Mouse (Mus musculus): Measurements from ENCODE around the gene Hist1h2ae. TPM values are rescaled to one million over a fixed set of nuclear protein-coding genes. Genes with fewer than 3 reads are reported as not detected.
"Not testable (repeated sequence)": the region's sequence is repeated elsewhere in the genome, so short reads cannot be mapped to it uniquely, and the experiment has no call there.

Hist1h2ae gene
- total RNA-seq, 2 experiments from 2014 or later: 8.6 to 27.9 TPM

GRCm38 (mm10) chr13:23585442-23586098 is 14.6 kb upstream of the Hist1h2ae start:
- DNase-seq: peak; percentile 62 to 67
- intact Hi-C loops (cut with DNase I): loop anchor here (5.0 to 10.0 kb wide), 2 partner anchors 37 to 1831 kb away; partner anchors contain the start of genes Hist1h1e, Hist1h2ak, Hist1h2be and Hist1h2bn

- peak; percentile 65 to 79 for DNase-seq
- intact Hi-C loops (cut with DNase I): loop anchor here (5.0 to 10.0 kb wide), 2 partner anchors 37 to 1830 kb away; partner anchors contain the start of genes Hist1h1e, Hist1h2ak, Hist1h2be and Hist1h2bn
Measured at GRCm38 (mm10) chr13:23585029-23585441, 14.0 kb upstream of the Hist1h2ae start.

GRCm38 (mm10) chr13:23584331-23584730 is 13.3 kb upstream of the Hist1h2ae start:
- no peak for DNase-seq
- intact Hi-C loops (cut with DNase I): loop anchor here (5.0 to 10.0 kb wide), 4 partner anchors 52 to 1830 kb away; partner anchors contain the start of genes Hist1h1c, Hist1h1t, Hist1h2af and Hist1h2ak

DNA sequence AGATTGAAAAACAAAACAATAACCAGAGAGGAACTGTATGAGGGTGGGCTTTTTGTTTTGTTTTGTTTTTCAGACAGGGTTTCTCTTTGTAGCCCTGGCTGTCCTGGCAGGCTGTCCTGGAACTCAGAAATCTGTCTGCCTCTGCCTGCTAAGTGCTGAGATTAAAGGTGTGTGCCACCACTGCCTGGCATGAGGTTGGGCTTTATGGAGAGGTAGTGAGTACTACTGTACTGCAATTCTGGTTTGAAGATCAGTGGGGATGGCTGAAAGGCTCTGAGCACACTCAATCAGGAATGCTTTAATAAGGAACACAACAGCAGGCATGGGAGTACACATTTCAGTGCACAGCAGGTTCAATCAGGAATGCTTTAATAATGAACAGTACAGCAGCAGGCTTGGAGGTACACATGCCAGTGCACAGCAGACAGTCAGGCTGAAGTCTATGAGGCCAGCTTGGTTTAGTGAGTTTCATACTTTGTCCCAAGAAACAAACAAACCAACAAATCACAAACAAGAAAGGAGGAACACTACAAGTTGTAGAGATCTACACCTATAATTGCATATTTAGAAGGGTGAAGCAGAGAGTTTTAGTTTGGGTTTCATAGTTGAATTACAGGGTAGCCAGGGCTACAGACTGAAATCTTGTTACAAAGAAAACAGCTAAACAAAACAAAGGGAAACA is 12.5 kb upstream of the Hist1h2ae start:
- intact Hi-C loops (cut with DNase I): loop anchor here (5.0 to 10.0 kb wide), 4 partner anchors 51 to 1829 kb away; partner anchors contain the start of genes Hist1h1c, Hist1h1t, Hist1h2af and Hist1h2ak
- no peak for DNase-seq

DNA sequence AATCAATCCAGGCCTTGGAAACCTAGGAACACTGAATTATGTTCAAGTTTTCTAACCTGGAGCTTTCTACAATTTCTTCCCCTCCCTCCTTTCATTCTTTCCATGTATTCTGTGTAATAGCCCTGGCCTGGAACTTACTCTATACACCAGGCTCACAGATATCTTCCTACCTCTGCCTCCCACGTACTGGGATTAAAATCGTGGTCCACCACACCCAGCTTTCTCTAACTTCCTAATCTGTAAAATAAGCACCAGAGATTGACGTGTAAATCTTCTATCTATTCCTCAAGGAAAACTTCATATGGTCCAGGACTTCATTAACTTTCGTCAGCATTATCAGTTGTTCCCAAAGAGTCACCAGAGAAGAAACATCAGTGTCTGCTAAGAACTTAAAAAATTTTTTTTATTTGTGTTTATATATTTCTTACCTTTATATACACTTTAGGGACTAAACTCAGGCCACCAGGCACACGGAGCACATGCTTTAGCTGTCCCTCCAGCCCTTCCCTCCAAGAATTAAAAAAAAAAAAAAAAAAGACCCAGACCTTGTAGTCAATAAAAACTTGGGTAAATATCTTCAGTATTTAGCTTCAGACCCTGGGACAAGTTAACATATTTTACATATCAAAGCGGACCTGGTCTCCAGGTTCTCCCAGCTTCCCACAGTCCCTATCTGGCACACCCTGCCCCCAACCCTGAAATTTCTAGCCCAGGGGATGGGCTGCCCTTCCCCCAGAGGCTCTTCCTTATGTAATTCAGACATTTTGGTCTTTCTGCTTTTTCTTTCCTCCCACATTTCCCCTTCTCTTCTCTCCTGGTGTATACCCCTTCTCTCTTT is 11.4 kb upstream of the Hist1h2ae start:
- no peak for DNase-seq
- intact Hi-C loops (cut with DNase I): loop anchor here (5.0 to 10.0 kb wide), 4 partner anchors 50 to 1828 kb away; partner anchors contain the start of genes Hist1h1c, Hist1h1t, Hist1h2af and Hist1h2ak

- DNase-seq: peak; percentile 91 to 98
- intact Hi-C loops (cut with DNase I): loop anchor here (5.0 to 10.0 kb wide), 4 partner anchors 49 to 1827 kb away; partner anchors contain the start of genes Hist1h1c, Hist1h1t, Hist1h2af and Hist1h2ak
Measured at GRCm38 (mm10) chr13:23581408-23582218, 10.6 kb upstream of the Hist1h2ae start, which contains the start of gene Hist1h4d. Hist1h4d (plus strand) TSS chr13:23581598.

DNA sequence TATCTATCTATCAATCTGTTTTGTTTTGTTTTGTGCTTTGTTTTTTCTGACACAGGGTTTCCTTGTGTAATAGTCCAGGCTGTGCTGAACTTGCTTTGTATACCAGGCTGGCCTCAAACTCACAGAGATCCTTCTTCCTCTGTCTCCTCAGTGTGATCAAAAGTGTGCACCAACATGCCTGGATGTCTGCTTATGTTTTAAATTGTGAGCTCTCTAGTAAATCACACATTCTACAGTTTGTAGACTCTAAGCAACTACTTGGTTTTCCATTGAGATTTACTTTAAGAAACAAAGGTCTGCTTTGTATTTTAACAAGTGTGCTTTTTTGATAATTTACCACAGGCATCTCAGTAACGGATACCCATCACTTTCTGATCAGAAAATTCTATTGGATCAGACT is 6.8 kb upstream of the Hist1h2ae start:
- intact Hi-C loops (cut with DNase I): no loop called here

GRCm38 (mm10) chr13:23576906-23577639 is 6.1 kb upstream of the Hist1h2ae start:
- DNase-seq: no peak
- intact Hi-C loops (cut with DNase I): no loop called here

More for the DNA sequence above, 6.8 kb upstream of the Hist1h2ae start:
- DNase-seq: no peak

- intact Hi-C loops (cut with DNase I): no loop called here
Measured at GRCm38 (mm10) chr13:23576351-23576881, 5.4 kb upstream of the Hist1h2ae start.

GRCm38 (mm10) chr13:23575864-23576313 is 4.9 kb upstream of the Hist1h2ae start:
- intact Hi-C loops (cut with DNase I); DNase-seq: not testable (repeated sequence)

More at GRCm38 (mm10) chr13:23576351-23576881, 5.4 kb upstream of the Hist1h2ae start:
- no peak for DNase-seq

- intact Hi-C loops (cut with DNase I): no loop called here
- DNase-seq: peak in 1 of 2 experiments; percentile 44
Measured at GRCm38 (mm10) chr13:23575271-23575851, 4.3 kb upstream of the Hist1h2ae start, which contains the start of gene Hist1h3d. Hist1h3d (plus strand) TSS chr13:23575763.

- DNase-seq: not testable (repeated sequence)
- intact Hi-C loops (cut with DNase I): loop anchor here (5.0 kb wide), 1 partner anchor 1537 kb away; the partner anchor contains the start of genes Hist1h2ah and Hist1h2bk
Measured at GRCm38 (mm10) chr13:23574546-23575170, 3.6 kb upstream of the Hist1h2ae start.

GRCm38 (mm10) chr13:23573898-23574524 is 3.0 kb upstream of the Hist1h2ae start, which contains the start of the genes Hist1h2bf and Hist1h2ad:
Hist1h2bf (minus strand) TSS chr13:23574196.
Hist1h2ad (plus strand) TSS chr13:23574381.
- intact Hi-C loops (cut with DNase I): loop anchor here (5.0 kb wide), 1 partner anchor 1537 kb away; the partner anchor contains the start of genes Hist1h2ah and Hist1h2bk

GRCm38 (mm10) chr13:23573034-23573897 is 2.2 kb upstream of the Hist1h2ae start:
- intact Hi-C loops (cut with DNase I): loop anchor here (5.0 kb wide), 1 partner anchor 1536 kb away; the partner anchor contains the start of genes Hist1h2ah and Hist1h2bk
- not testable (repeated sequence) for DNase-seq

More at GRCm38 (mm10) chr13:23573898-23574524, 3.0 kb upstream of the Hist1h2ae start, which contains the start of the genes Hist1h2bf and Hist1h2ad:
- peak; percentile 77 to 85 for DNase-seq

Data from heart, postnatal 14 days (tissue).